9 mouse cellular contexts compared by ENCODE assay signal in the genomic region with DNA sequence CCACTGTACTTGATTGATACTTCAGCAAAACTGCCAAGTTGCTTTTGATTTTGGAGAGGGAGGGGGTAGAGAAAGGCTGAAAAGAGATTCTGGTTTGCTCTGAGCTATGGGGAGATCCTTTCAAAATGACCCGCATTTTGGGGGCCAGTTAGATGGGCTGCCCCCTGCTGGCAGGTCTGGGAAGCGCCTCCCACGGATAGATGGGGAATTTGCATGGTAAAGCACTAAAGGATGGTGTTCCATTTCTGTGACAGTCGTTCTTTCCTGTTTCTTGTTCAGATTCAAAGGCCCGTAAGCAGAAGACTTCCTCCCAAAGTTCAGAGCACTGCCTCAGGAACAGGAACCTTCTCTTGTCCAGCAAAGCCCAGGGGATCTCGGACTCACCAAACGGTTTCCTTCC. TPM values are rescaled to one million over a fixed set of nuclear protein-coding genes. Genes with fewer than 3 reads are reported as not detected.
DNase-seq lines count a peak whose midpoint lies in the region; ATAC-seq and TF ChIP-seq lines count a peak whose summit lies in the region.
"Had no signal": no experiment of that assay in that cellular context is flagged by ENCODE, and none has a peak within 500 bp of the region (broad histone marks: within the 10 kb centered on the region; RNA-seq: fewer than 3 reads in every experiment).

No protein-coding gene starts in this region.

- H3K9me3 ChIP-seq in kidney, embryonic 14.5 days (ENCODE audit: control insufficient read depth, low read length), result no peaks in the 10 kb centered on the region
- H3K9me3 ChIP-seq in CH12.LX (replicated peaks; ENCODE audit: low read length), result no peaks in the 10 kb centered on the region
- H3K9me3 ChIP-seq: limb, embryonic 13.5 days had no signal

- peak; percentile 51 for TF ChIP-seq RAD21 in CH12.LX (IDR thresholded peaks at IDR 0.05; ENCODE audit: low read depth, low read length)

- ATAC-seq in kidney, embryonic 14.5 days (ENCODE audit: low FRiP score, low TSS enrichment), result no peak
- ATAC-seq in erythroid progenitor cell, adult 5-6 weeks (replicated peaks; ENCODE audit: low FRiP score, poor library complexity, severe bottlenecking), result peak; percentile 65; the same call in 1 of the 2 replicates

- H3K4me1 ChIP-seq in kidney, embryonic 14.5 days (ENCODE audit: control insufficient read depth, insufficient read depth, low read length), result no peaks in the 10 kb centered on the region
- H3K4me1 ChIP-seq in CH12.LX (ENCODE audit: control insufficient read depth in 1 of 2, insufficient read depth in 2 of 2), result no peaks in the 10 kb centered on the region; a peak in 1 of 4 replicates
- H3K4me1 ChIP-seq in bone marrow, adult 2 months (ENCODE audit: control insufficient read depth, insufficient read depth, low read length), result no peaks in the 10 kb centered on the region
- H3K4me1 ChIP-seq in olfactory bulb, adult 2 months (ENCODE audit: control insufficient read depth, insufficient read depth, low read length), result 0 out of 2 replicates have a peak, but pooled peaks cover 3% of the 10 kb centered on the region
- H3K4me1 ChIP-seq: limb, embryonic 13.5 days had no signal

- H3K36me3 ChIP-seq in kidney, embryonic 14.5 days (ENCODE audit: control insufficient read depth, insufficient read depth, low read length), result peaks cover 24% of the 10 kb centered on the region; the same call in 1 of the 2 replicates
- H3K36me3 ChIP-seq in CH12.LX (replicated peaks in 1 of 2; ENCODE audit: control insufficient read depth in 1 of 2, insufficient read depth in 1 of 2, low read length in 1 of 2), result peaks cover 7 to 26% of the 10 kb centered on the region in 2 experiments

- in situ Hi-C loops in CH12.LX (cut with MboI; ENCODE audit: low pct_ligation_motif_present, low pct_unique_long_range_greater_than_20kb, low sequenced_read_pairs), result no loop called here

- H3K27ac ChIP-seq in kidney, embryonic 14.5 days (ENCODE audit: low read depth, low read length), result no peak overlapping the region
- H3K27ac ChIP-seq in CH12.LX (ENCODE audit: insufficient read depth, low read depth), result no peak overlapping the region
- no peak overlapping the region for H3K27ac ChIP-seq in bone marrow, adult 2 months (ENCODE audit: control insufficient read depth, insufficient read depth, low read depth, low read length, poor library complexity)
- no peak overlapping the region for H3K27ac ChIP-seq in olfactory bulb, adult 2 months (ENCODE audit: insufficient read depth, low read depth, low read length)
- H3K27ac ChIP-seq: limb, embryonic 13.5 days had no signal

- TF ChIP-seq CTCF in CH12.LX (conservative IDR thresholded peaks at IDR 0.05 in 1 of 2, IDR thresholded peaks at IDR 0.05 in 1 of 2; ENCODE audit: low read depth in 2 of 2, low read length in 2 of 2), result peak; percentile 46 to 73
- peak; percentile 71 for TF ChIP-seq CTCF in bone marrow, adult 2 months (IDR thresholded peaks at IDR 0.05; ENCODE audit: control insufficient read depth, insufficient read depth, low read length)
- TF ChIP-seq CTCF in olfactory bulb, adult 2 months (IDR thresholded peaks at IDR 0.05; ENCODE audit: insufficient read depth, low read depth, low read length), result 0 out of 2 replicates have a peak, but pooled peaks have one; percentile 37

- peak; percentile 11 for DNase-seq in kidney, adult 11 months
- DNase-seq in CH12.LX (ENCODE audit: extremely low read depth), result peak; percentile 28
- peak; percentile 16 to 23 for DNase-seq in layer of hippocampus, postnatal 14 days (ENCODE audit: low spot score in 2 of 2)
- peak; percentile 79 for DNase-seq in thymus, postnatal 4 days

- no peak overlapping the region for H3K4me2 ChIP-seq in kidney, embryonic 14.5 days (replicated peaks; ENCODE audit: low read depth, low read length)
- no peak overlapping the region for H3K4me2 ChIP-seq in CH12.LX (ENCODE audit: insufficient read depth, low read depth, poor library complexity, severe bottlenecking)
- H3K4me2 ChIP-seq: limb, embryonic 13.5 days had no signal

- TF ChIP-seq EP300 in CH12.LX (IDR thresholded peaks at IDR 0.05; ENCODE audit: low read length), result no peak

- dilution Hi-C loops in CH12.LX (cut with MboI; ENCODE audit: extremely low pct_ligation_motif_present, extremely low pct_unique_long_range_greater_than_20kb, low sequenced_read_pairs), result no loop called here

- H3K4me3 ChIP-seq in kidney, embryonic 14.5 days (ENCODE audit: low read length), result no peak overlapping the region
- peak overlapping the region in 1 of 3 experiments; percentile 27 for H3K4me3 ChIP-seq in CH12.LX (replicated peaks in 1 of 3; ENCODE audit: low read depth in 2 of 3, low read length in 2 of 3, poor library complexity in 1 of 3)
- no peak overlapping the region for H3K4me3 ChIP-seq in bone marrow, adult 2 months (replicated peaks; ENCODE audit: control insufficient read depth, low read depth, low read length)
- H3K4me3 ChIP-seq in olfactory bulb, adult 2 months (ENCODE audit: insufficient read depth, low read depth, low read length), result no peak overlapping the region
- H3K4me3 ChIP-seq: limb, embryonic 13.5 days had no signal

- 48% methylated on average over 7 of the region's 7 CpGs for WGBS in kidney, embryonic 14.5 days
- 36% methylated on average over 7 of the region's 7 CpGs for WGBS in bone marrow, adult 2 months
- WGBS in olfactory bulb, adult 2 months, result 53% methylated on average over 7 of the region's 7 CpGs

- no peak overlapping the region for H3K9ac ChIP-seq in kidney, embryonic 14.5 days (ENCODE audit: low read depth, low read length)
- no peak overlapping the region for H3K9ac ChIP-seq in CH12.LX (ENCODE audit: insufficient read depth, low read depth)
- H3K9ac ChIP-seq: limb, embryonic 13.5 days had no signal

- H3K79me2 ChIP-seq in CH12.LX (replicated peaks; ENCODE audit: control insufficient read depth, extremely low read depth, insufficient read depth, poor library complexity, severe bottlenecking), result no peaks in the 10 kb centered on the region

- no peak for TF ChIP-seq POLR2A in CH12.LX (IDR thresholded peaks at IDR 0.05; ENCODE audit: low read depth, low read length)
- TF ChIP-seq POLR2A in bone marrow, adult 2 months (IDR thresholded peaks at IDR 0.05; ENCODE audit: borderline replicate concordance, control insufficient read depth, low read depth, low read length), result no peak
- TF ChIP-seq POLR2A in olfactory bulb, adult 2 months (IDR thresholded peaks at IDR 0.05; ENCODE audit: insufficient read depth, low read depth, low read length), result no peak

- no peaks in the 10 kb centered on the region for H3K27me3 ChIP-seq in kidney, embryonic 14.5 days (ENCODE audit: control insufficient read depth, insufficient read depth, low read length)
- H3K27me3 ChIP-seq in CH12.LX (replicated peaks), result no peaks in the 10 kb centered on the region
- H3K27me3 ChIP-seq: limb, embryonic 13.5 days had no signal

TF ChIP-seq in CH12.LX, 34 proteins besides CTCF, POLR2A, EP300 and RAD21:
- TF ChIP-seq BHLHE40 (IDR thresholded peaks at IDR 0.05; ENCODE audit: low read depth, low read length), result no peak
- no peak for TF ChIP-seq ZKSCAN1 (IDR thresholded peaks at IDR 0.05; ENCODE audit: borderline replicate concordance, low read depth, low read length)
- TF ChIP-seq MAZ (IDR thresholded peaks at IDR 0.05; ENCODE audit: low read depth, low read length), result peak; percentile 53; the same call in 1 of the 2 replicates
- peak; percentile 81 for TF ChIP-seq SMC3 (IDR thresholded peaks at IDR 0.05; ENCODE audit: low read depth, low read length)
TF ChIP-seq in CH12.LX: peak in this region for 2.

RNA-seq across cellular contexts. Expression of a gene that starts 42.5 kb away (rescaled TPM):
- 6.1 and 10.1 TPM in 2 replicates for polyA plus RNA-seq in kidney, embryonic 14.5 days (2014; fragmentation: Nextera tagmentation; extraction: Ambion mirVana)
- total RNA-seq in CH12.LX (2012; rRNA removed) (1.3 and 1.9 TPM in 2 replicates), CH12.LX (2014; rRNA removed) (0.18 and 0.30 TPM in 2 replicates)
- polyA plus RNA-seq in CH12.LX (2012; ENCODE audit: insufficient read length, low read depth), result 2.2 and 3.1 TPM in 2 replicates
- polyA plus RNA-seq in bone marrow, adult 2 months (2011; ENCODE audit: insufficient read depth, insufficient read length, low replicate concordance, missing spikeins), result 15.3 and 27.3 TPM in 2 replicates
- 32.1 and 40.2 TPM in 2 replicates for total RNA-seq in erythroid progenitor cell, adult 5-6 weeks (2015; ENCODE audit: low replicate concordance)
- total RNA-seq in erythroid progenitor cell, adult 5-6 weeks (2017; ENCODE audit: low replicate concordance), result 86.3 and 87.1 TPM in 2 replicates
- 10 to 100 TPM; 16.4 to 17.7 TPM for total RNA-seq in layer of hippocampus, postnatal 14 days (2021)
- polyA plus RNA-seq in olfactory bulb, adult 2 months (2012; ENCODE audit: insufficient read depth, insufficient read length, low replicate concordance, missing spikeins), result not detected in 2 replicates

Comparison
In these comparisons a context has a peak if more than half of its experiments do, and no peak if none do; other contexts are left out.
1. DNase-seq: peak in every context shown above with its lines; median percentile 79 in thymus, postnatal 4 days; 28 in CH12.LX; 20 in layer of hippocampus, postnatal 14 days; 11 in kidney, adult 11 months.